Mouse (Mus musculus) ES-E14 (cell line): Measurements from ENCODE around the gene Prickle1. TPM values are rescaled to one million over a fixed set of nuclear protein-coding genes. Genes with fewer than 3 reads are reported as not detected.

Experiments used
- DNase-seq: peaks from one replicate; pipeline ENCODE4 v3.0.0-alpha.2; 2013; ENCODE audit warnings: low read depth, low spot score
- H3K27ac ChIP-seq: 2 replicates; pipeline ENCODE4 v1.5.1; 2012; ENCODE audit warnings: low read depth, mild to moderate bottlenecking, low read length, moderate library complexity, mixed read lengths; ENCODE audit not compliant: poor library complexity, insufficient read depth, severe bottlenecking
- H3K36me3 ChIP-seq: 2 replicates; pipeline ENCODE4 v1.6.1; 2012; ENCODE audit warnings: mild to moderate bottlenecking, low read length, moderate library complexity, mixed read lengths; ENCODE audit not compliant: control insufficient read depth, poor library complexity, insufficient read depth, severe bottlenecking
- H3K4me1 ChIP-seq, 2 experiments: fragments of 150-350 bp in 1 of 2; sonication (generic) in 1 of 2; 2 replicates each; pipeline ENCODE4 v1.6.1; 2012; ENCODE audit warnings: low read length in 2 of 2, mild to moderate bottlenecking in 1 of 2, mixed read lengths in 1 of 2; ENCODE audit not compliant: control insufficient read depth in 2 of 2, insufficient read depth in 2 of 2, poor library complexity in 1 of 2
- H3K4me3 ChIP-seq, 2 experiments: fragments of 150-350 bp in 1 of 2; sonication (generic) in 1 of 2; 2 replicates each; pipeline ENCODE4 v1.5.1; 2012; ENCODE audit warnings: low read length in 2 of 2, low read depth in 1 of 2, mild to moderate bottlenecking in 1 of 2, mixed read lengths in 1 of 2; ENCODE audit not compliant: insufficient read depth in 1 of 2, poor library complexity in 1 of 2, severe bottlenecking in 1 of 2
- H3K9ac ChIP-seq: 2 replicates; pipeline ENCODE4 v1.6.1; 2012; ENCODE audit warnings: low read depth, mild to moderate bottlenecking, low read length, mixed read lengths; ENCODE audit not compliant: poor library complexity, insufficient read depth, severe bottlenecking
- H3K9me3 ChIP-seq: fragments of 150-350 bp; sonication (generic); 2 replicates; pipeline ENCODE4 v1.6.1; 2012; ENCODE audit warnings: low read depth, mild to moderate bottlenecking, low read length; ENCODE audit not compliant: control insufficient read depth, insufficient read depth
- CHD2 ChIP-seq: IDR thresholded peaks from 2 replicates; pipeline ENCODE4 v1.6.1; 2014; ENCODE audit warnings: mild to moderate bottlenecking, low read depth, low read length, inconsistent platforms
- HCFC1 ChIP-seq: IDR thresholded peaks from 2 replicates; pipeline ENCODE4 v1.6.1; 2012; ENCODE audit warnings: low read length, inconsistent platforms, borderline replicate concordance; ENCODE audit not compliant: insufficient read depth
- MAFK ChIP-seq: IDR thresholded peaks from 2 replicates; pipeline ENCODE4 v1.6.1; 2014; ENCODE audit warnings: mild to moderate bottlenecking, low read depth, low read length, inconsistent platforms; ENCODE audit not compliant: insufficient read depth
- ZC3H11A ChIP-seq: IDR thresholded peaks from 2 replicates; pipeline ENCODE4 v1.6.1; 2012; ENCODE audit warnings: low read depth, mild to moderate bottlenecking, inconsistent platforms, low read length, borderline replicate concordance
- ZNF384 ChIP-seq: IDR thresholded peaks from 2 replicates; pipeline ENCODE4 v1.6.1; 2012; ENCODE audit warnings: low read depth, low read length, inconsistent platforms
- in situ Hi-C, 2 experiments: fragments of 600-800 bp; cut with MboI; formaldehyde crosslinking; loops; one replicate each; pipeline ENCODE4 v1.15.1; 2025; ENCODE audit warnings: low sequenced_read_pairs in 2 of 2, inconsistent platforms in 1 of 2; ENCODE audit not compliant: unreplicated experiment in 2 of 2
- total RNA-seq: library from RNA; depleted of rRNA; stranded (reverse); fragments of 300-350 nt; gene quantifications from 2 replicates; pipeline ENCODE4 v1.2.3, GENCODE M21; 2012

Prickle1 gene
- total RNA-seq, 1 experiment: 7.7 TPM

GRCm38 (mm10) chr15:93596991-93597390, 1.3 kb upstream of the Prickle1 start:
- no peak for DNase-seq
- Histone ChIP-seq H3K9me3 (no peaks in the 10 kb centered on the region), H3K4me3 (no peak overlapping the region; a peak in 1 of 4 replicates), H3K27ac (no peak overlapping the region), H3K9ac (no peak overlapping the region), H3K36me3 (no peaks in the 10 kb centered on the region), H3K4me1 (no peaks in the 10 kb centered on the region)
- TF ChIP-seq CHD2 (no peak), HCFC1 (no peak), MAFK (no peak), ZC3H11A (no peak)
- in situ Hi-C loops: loop anchor here (25.0 kb wide), 1 partner anchor 615 kb away; no protein-coding TSS in a partner anchor

- DNase-seq: peak; percentile 50
- peak overlapping the region; percentile 54 to 90 for H3K4me3 ChIP-seq
- H3K27ac ChIP-seq: no peak overlapping the region
- H3K9me3 ChIP-seq: no peaks in the 10 kb centered on the region
- in situ Hi-C loops: loop anchor here (25.0 kb wide), 1 partner anchor 616 kb away; no protein-coding TSS in a partner anchor
- H3K36me3 ChIP-seq: no peaks in the 10 kb centered on the region
- peak overlapping the region; percentile 44; the same call in 1 of the 2 replicates for H3K9ac ChIP-seq
- H3K4me1 ChIP-seq: no peaks in the 10 kb centered on the region
- TF ChIP-seq HCFC1 (no peak), MAFK (no peak), ZC3H11A (no peak)
Observed at GRCm38 (mm10) chr15:93596285-93596684, 594 bp upstream of the Prickle1 start.

- peak overlapping the region; percentile 75 to 90 for H3K4me3 ChIP-seq
- in situ Hi-C loops: loop anchor here (25.0 kb wide), 1 partner anchor 617 kb away; no protein-coding TSS in a partner anchor
- H3K27ac ChIP-seq: no peak overlapping the region
- DNase-seq: no peak
- H3K9ac ChIP-seq: peak overlapping the region; percentile 71
- H3K9me3 ChIP-seq: no peaks in the 10 kb centered on the region
- no peak for TF ChIP-seq ZC3H11A
- TF ChIP-seq CHD2: no peak
- no peak for TF ChIP-seq MAFK
- no peak for TF ChIP-seq HCFC1
- TF ChIP-seq ZNF384: no peak
- no peaks in the 10 kb centered on the region for H3K36me3 ChIP-seq
- no peaks in the 10 kb centered on the region for H3K4me1 ChIP-seq
Observed at GRCm38 (mm10) chr15:93594888-93595698, 598 bp downstream of the Prickle1 start.

- in situ Hi-C loops: loop anchor here (25.0 kb wide), 1 partner anchor 618 kb away; no protein-coding TSS in a partner anchor
- no peak overlapping the region for H3K9ac ChIP-seq
- DNase-seq: no peak
- no peaks in the 10 kb centered on the region for H3K4me1 ChIP-seq
- H3K4me3 ChIP-seq: peak overlapping the region in 1 of 2 experiments; percentile 75; a peak in 1 of 4 replicates
- TF ChIP-seq HCFC1: no peak
- no peak for TF ChIP-seq CHD2
- TF ChIP-seq MAFK: no peak
- no peak; the same call in 1 of the 2 replicates for TF ChIP-seq ZNF384
- no peak for TF ChIP-seq ZC3H11A
- H3K36me3 ChIP-seq: no peaks in the 10 kb centered on the region
- H3K9me3 ChIP-seq: no peaks in the 10 kb centered on the region
- H3K27ac ChIP-seq: no peak overlapping the region
Observed at GRCm38 (mm10) chr15:93594296-93594887, 1.3 kb downstream of the Prickle1 start.
